Mouse (Mus musculus): ENCODE results near the gene Bloc1s5.

- peak; percentile 1; the same call in 1 of the 2 replicates for TF ChIP-seq ZC3H11A (IDR thresholded peaks at IDR 0.05; ENCODE audit: borderline replicate concordance, low read depth, low read length)
- no peak for TF ChIP-seq CHD2 (IDR thresholded peaks at IDR 0.05; ENCODE audit: low read depth, low read length)
Observed at GRCm38 (mm10) chr13:38634800-38635269, at the start of gene Bloc1s5.

Measured in ES-E14 (cell line).